Mouse (Mus musculus) liver, embryonic 14 days (tissue): ENCODE data around the gene Cdx2. TPM values are rescaled to one million over a fixed set of nuclear protein-coding genes. Genes with fewer than 3 reads are reported as not detected.

Source experiments
- polyA plus RNA-seq: library from polyadenylated mRNA; depleted of rRNA; stranded (reverse); fragments of >200 nt; gene quantifications from 2 replicates; pipeline ENCODE4 v1.2.3, GENCODE M21; 2012; rRNA removed

Gene Cdx2
- not detected in 2 replicates for polyA plus RNA-seq

DNA sequence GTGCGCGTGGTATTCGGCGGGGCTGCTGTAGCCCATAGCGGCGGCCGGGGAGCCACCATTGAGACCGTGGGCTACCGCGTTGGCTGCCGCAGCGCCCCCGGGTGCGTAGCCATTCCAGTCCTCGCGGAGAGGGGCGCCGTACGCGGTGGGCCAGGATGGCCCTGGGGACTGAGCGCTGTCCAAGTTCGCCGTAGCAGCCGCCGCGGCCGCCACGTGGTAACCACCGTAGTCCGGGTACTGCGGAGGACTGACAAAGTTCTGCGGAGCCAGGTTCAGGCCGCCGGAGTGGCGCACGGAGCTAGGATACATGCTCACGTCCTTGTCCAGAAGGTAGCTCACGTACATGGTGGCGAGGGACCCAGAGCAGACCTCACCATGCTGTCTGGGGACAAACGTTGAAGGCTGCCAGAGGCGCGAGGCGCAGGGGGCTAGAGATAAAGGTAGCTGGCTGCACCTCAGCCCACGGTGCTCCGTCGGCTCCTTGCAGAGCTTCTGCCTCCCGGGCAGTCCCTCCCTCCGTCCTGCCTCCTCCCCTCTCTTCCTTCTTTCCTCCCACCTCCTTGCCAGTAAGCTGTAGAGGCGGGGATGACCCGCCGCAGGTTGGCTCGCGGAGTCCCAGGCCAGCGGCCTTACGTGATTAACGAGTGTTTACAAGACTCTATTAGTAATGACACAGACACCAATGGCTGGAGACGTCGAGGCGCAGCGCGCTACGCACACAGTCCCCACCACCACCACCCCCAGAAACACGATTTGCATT is at the start of gene Cdx2:
Gene Cdx2 (minus strand): TSS at position 633 of the 760 bp plus-strand sequence.

DNA sequence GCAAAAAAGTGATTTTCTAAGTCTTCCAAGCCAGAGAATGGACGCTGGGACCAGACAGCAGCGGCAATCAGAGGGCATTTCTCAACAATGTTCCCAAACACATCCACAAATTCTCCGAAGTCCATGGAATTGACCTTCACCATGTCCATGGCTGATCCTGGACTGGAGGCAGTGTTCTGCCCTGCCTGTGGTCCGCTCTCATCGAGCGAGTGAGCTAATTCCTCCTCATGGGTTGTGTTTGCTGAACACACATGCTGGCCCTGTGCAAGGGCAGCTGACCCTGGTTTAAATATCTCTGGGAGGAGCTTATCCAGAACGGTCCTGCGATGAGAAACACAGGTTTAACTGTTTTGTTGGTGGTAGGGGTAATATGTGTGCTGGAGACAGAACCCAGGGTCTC is 15.1 kb upstream of the Cdx2 start, which contains the start of gene Urad:
Gene Urad (minus strand): TSS at position 258 of the 400 bp plus-strand sequence.

DNA sequence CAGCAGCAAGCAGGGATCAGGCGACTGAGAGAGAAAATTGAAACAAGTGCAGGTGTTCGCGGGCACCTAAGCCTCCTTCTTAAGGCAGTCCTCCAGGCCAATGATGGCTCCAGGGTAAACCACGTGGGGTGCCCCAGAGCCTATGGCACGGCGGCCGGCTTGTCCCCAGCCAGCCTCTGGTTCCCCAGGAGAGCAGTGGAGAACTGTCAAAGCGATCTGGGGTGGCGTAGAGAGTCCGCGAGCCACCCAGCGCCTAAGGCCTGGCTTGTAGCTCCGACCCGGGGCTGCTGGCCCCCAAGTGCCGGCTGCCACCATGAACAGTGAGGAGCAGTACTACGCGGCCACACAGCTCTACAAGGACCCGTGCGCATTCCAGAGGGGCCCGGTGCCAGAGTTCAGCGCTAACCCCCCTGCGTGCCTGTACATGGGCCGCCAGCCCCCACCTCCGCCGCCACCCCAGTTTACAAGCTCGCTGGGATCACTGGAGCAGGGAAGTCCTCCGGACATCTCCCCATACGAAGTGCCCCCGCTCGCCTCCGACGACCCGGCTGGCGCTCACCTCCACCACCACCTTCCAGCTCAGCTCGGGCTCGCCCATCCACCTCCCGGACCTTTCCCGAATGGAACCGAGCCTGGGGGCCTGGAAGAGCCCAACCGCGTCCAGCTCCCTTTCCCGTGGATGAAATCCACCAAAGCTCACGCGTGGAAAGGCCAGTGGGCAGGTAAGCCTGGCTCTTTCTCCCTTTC is 37.0 kb downstream of the Cdx2 start, which contains the start of gene Pdx1:
Gene Pdx1 (plus strand): TSS at position 34 of the 747 bp plus-strand sequence.

Other genes with a start within 250 kb of the Cdx2 start
- gene Lnx2, start 230.7 kb downstream of the Cdx2 start, polyA plus RNA-seq = 3.6 and 4.3 TPM in 2 replicates
- gene Polr1d, start 230.2 kb downstream of the Cdx2 start, polyA plus RNA-seq = 62.9 and 70.0 TPM in 2 replicates
- gene Gsx1, start 118.6 kb downstream of the Cdx2 start, polyA plus RNA-seq = not detected in 2 replicates
- 0.03 TPM in 1 of 2 replicates, not detected in the other for gene Pdx1, start 37.3 kb downstream of the Cdx2 start, polyA plus RNA-seq
- gene Urad, start 15.2 kb upstream of the Cdx2 start, polyA plus RNA-seq = 0.68 and 0.86 TPM in 2 replicates
- 0.92 and 1.3 TPM in 2 replicates for gene Flt3, start 93.2 kb upstream of the Cdx2 start, polyA plus RNA-seq
- 16.0 and 19.6 TPM in 2 replicates for gene Pan3, start 122.9 kb upstream of the Cdx2 start, polyA plus RNA-seq